Mouse (Mus musculus): ENCODE results near the gene Msh6. TPM values are rescaled to one million over a fixed set of nuclear protein-coding genes. Genes with fewer than 3 reads are reported as not detected.
"Not testable (repeated sequence)": the region's sequence is repeated elsewhere in the genome, so short reads cannot be mapped to it uniquely, and the experiment has no call there.

The Msh6 gene
- polyA plus RNA-seq (2012; rRNA removed) = 2.0 and 3.2 TPM in 2 replicates

- peak; percentile 86 for DNase-seq
- Histone ChIP-seq H3K4me1 (ENCODE audit: control insufficient read depth, insufficient read depth, low read length) (no peaks in the 10 kb centered on the region), H3K4me3 (replicated peaks; ENCODE audit: extremely low read depth, low read depth, low read length) (peak within 1 kb of the TSS; percentile 87)
- under 1% methylated on average over 63 of the region's 63 CpGs for WGBS
- TF ChIP-seq POLR2A (IDR thresholded peaks at IDR 0.05; ENCODE audit: borderline replicate concordance, extremely low read depth, low read depth, low read length) (peak; percentile 65; the same call in 1 of the 2 replicates), CTCF (IDR thresholded peaks at IDR 0.05; ENCODE audit: insufficient read depth, low read length) (no peak)
Observed at GRCm38 (mm10) chr17:87974629-87975228, at the start of gene Msh6. TSS of gene Msh6 (plus strand) at chr17:87975062.

- no peak overlapping the region for H3K4me3 ChIP-seq (replicated peaks; ENCODE audit: extremely low read depth, low read depth, low read length)
- TF ChIP-seq CTCF (IDR thresholded peaks at IDR 0.05; ENCODE audit: insufficient read depth, low read length) (no peak), POLR2A (IDR thresholded peaks at IDR 0.05; ENCODE audit: borderline replicate concordance, extremely low read depth, low read depth, low read length) (no peak)
- 76% methylated on average over 10 of the region's 10 CpGs for WGBS
- H3K4me1 ChIP-seq (ENCODE audit: control insufficient read depth, insufficient read depth, low read length) = no peaks in the 10 kb centered on the region
- DNase-seq = no peak
Observed at GRCm38 (mm10) chr17:87934326-87934725, 40.5 kb upstream of the Msh6 start.

GRCm38 (mm10) chr17:87934736-87935135 is 40.1 kb upstream of the Msh6 start:
- no peaks in the 10 kb centered on the region for H3K4me1 ChIP-seq (ENCODE audit: control insufficient read depth, insufficient read depth, low read length)
- no peak overlapping the region for H3K4me3 ChIP-seq (replicated peaks; ENCODE audit: extremely low read depth, low read depth, low read length)
- no peak for DNase-seq
- TF ChIP-seq POLR2A (IDR thresholded peaks at IDR 0.05; ENCODE audit: borderline replicate concordance, extremely low read depth, low read depth, low read length) (no peak), CTCF (IDR thresholded peaks at IDR 0.05; ENCODE audit: insufficient read depth, low read length) (no peak)
- WGBS = 82% methylated on average over 8 of the region's 8 CpGs

GRCm38 (mm10) chr17:87936156-87936555 is 38.7 kb upstream of the Msh6 start:
- DNase-seq = no peak
- no peak for TF ChIP-seq CTCF (IDR thresholded peaks at IDR 0.05; ENCODE audit: insufficient read depth, low read length)
- TF ChIP-seq POLR2A (IDR thresholded peaks at IDR 0.05; ENCODE audit: borderline replicate concordance, extremely low read depth, low read depth, low read length) = no peak
- 82% methylated on average over 4 of the region's 4 CpGs for WGBS

GRCm38 (mm10) chr17:87948965-87949584 is 25.8 kb upstream of the Msh6 start:
- Histone ChIP-seq H3K4me1 (ENCODE audit: control insufficient read depth, insufficient read depth, low read length) (no peaks in the 10 kb centered on the region), H3K4me3 (replicated peaks; ENCODE audit: extremely low read depth, low read depth, low read length) (no peak overlapping the region)
- peak; percentile 79 for DNase-seq
- TF ChIP-seq POLR2A (IDR thresholded peaks at IDR 0.05; ENCODE audit: borderline replicate concordance, extremely low read depth, low read depth, low read length) (no peak), CTCF (IDR thresholded peaks at IDR 0.05; ENCODE audit: insufficient read depth, low read length) (peak; percentile 97)
- WGBS = 41% methylated on average over 16 of the region's 16 CpGs

More at GRCm38 (mm10) chr17:87936156-87936555, 38.7 kb upstream of the Msh6 start:
- Histone ChIP-seq H3K4me1 (ENCODE audit: control insufficient read depth, insufficient read depth, low read length) (no peaks in the 10 kb centered on the region), H3K4me3 (replicated peaks; ENCODE audit: extremely low read depth, low read depth, low read length) (no peak overlapping the region)

- WGBS = 74% methylated on average over 13 of the region's 13 CpGs
- DNase-seq; H3K4me3 ChIP-seq (replicated peaks; ENCODE audit: extremely low read depth, low read depth, low read length); H3K4me1 ChIP-seq (ENCODE audit: control insufficient read depth, insufficient read depth, low read length): not testable (repeated sequence)
Observed at GRCm38 (mm10) chr17:87954618-87955124, 20.2 kb upstream of the Msh6 start.

GRCm38 (mm10) chr17:87957096-87957840 is 17.6 kb upstream of the Msh6 start:
- H3K4me1 ChIP-seq (ENCODE audit: control insufficient read depth, insufficient read depth, low read length) = no peaks in the 10 kb centered on the region
- H3K4me3 ChIP-seq (replicated peaks; ENCODE audit: extremely low read depth, low read depth, low read length) = no peak overlapping the region
- TF ChIP-seq POLR2A (IDR thresholded peaks at IDR 0.05; ENCODE audit: borderline replicate concordance, extremely low read depth, low read depth, low read length) (no peak), CTCF (IDR thresholded peaks at IDR 0.05; ENCODE audit: insufficient read depth, low read length) (no peak)
- WGBS = 63% methylated on average over 12 of the region's 12 CpGs
- DNase-seq = no peak

GRCm38 (mm10) chr17:87958283-87958682 is 16.6 kb upstream of the Msh6 start:
- 64% methylated on average over 8 of the region's 8 CpGs for WGBS
- Histone ChIP-seq H3K4me3 (replicated peaks; ENCODE audit: extremely low read depth, low read depth, low read length) (no peak overlapping the region), H3K4me1 (ENCODE audit: control insufficient read depth, insufficient read depth, low read length) (no peaks in the 10 kb centered on the region)
- no peak for DNase-seq
- no peak for TF ChIP-seq CTCF (IDR thresholded peaks at IDR 0.05; ENCODE audit: insufficient read depth, low read length)
- TF ChIP-seq POLR2A (IDR thresholded peaks at IDR 0.05; ENCODE audit: borderline replicate concordance, extremely low read depth, low read depth, low read length) = no peak

GRCm38 (mm10) chr17:87959406-87959805 is 15.5 kb upstream of the Msh6 start:
- H3K4me3 ChIP-seq (replicated peaks; ENCODE audit: extremely low read depth, low read depth, low read length); H3K4me1 ChIP-seq (ENCODE audit: control insufficient read depth, insufficient read depth, low read length); DNase-seq: not testable (repeated sequence)
- 91% methylated on average over 11 of the region's 11 CpGs for WGBS

GRCm38 (mm10) chr17:87959931-87960330 is 14.9 kb upstream of the Msh6 start:
- WGBS = 76% methylated on average over 5 of the region's 5 CpGs

More at GRCm38 (mm10) chr17:87959931-87960330, 14.9 kb upstream of the Msh6 start:
- DNase-seq; H3K4me1 ChIP-seq (ENCODE audit: control insufficient read depth, insufficient read depth, low read length); H3K4me3 ChIP-seq (replicated peaks; ENCODE audit: extremely low read depth, low read depth, low read length): not testable (repeated sequence)
